Mouse (Mus musculus): Measurements from ENCODE around the gene Ptges.

DNA sequence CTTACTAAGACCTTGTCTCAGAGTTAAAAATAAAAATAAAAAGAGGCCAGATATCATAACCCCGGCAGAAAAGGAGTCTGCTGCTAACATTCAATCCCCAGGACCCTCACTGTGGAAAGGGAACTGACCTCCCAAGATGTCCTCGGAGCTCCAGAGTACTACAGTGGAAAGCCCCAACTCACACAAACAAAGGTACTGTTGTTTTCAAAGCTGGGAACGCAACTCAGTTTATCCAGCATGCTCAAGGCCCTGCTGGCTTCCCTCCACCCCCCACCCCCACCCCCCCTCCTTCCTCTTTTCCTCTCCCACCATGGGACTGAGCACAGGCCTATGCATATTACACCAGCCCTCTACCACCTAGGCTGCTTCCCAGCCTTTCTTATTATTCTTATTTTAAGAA is 14.8 kb downstream of the Ptges start:
- TF ChIP-seq CTCF (conservative IDR thresholded peaks at IDR 0.05; ENCODE audit: low read length) (no peak), POU5F1 (IDR thresholded peaks at IDR 0.05; ENCODE audit: borderline replicate concordance, low read length) (no peak)
